Mouse (Mus musculus): Measurements from ENCODE around the gene Mllt6. TPM values are rescaled to one million over a fixed set of nuclear protein-coding genes. Genes with fewer than 3 reads are reported as not detected.
A peak's percentile ranks its signal among the peaks of the same experiment; 100 is the strongest.
"Not testable (repeated sequence)": the region's sequence is repeated elsewhere in the genome, so short reads cannot be mapped to it uniquely, and the experiment has no call there.

The Mllt6 gene
- total RNA-seq, 1 experiment: 113 TPM

GRCm38 (mm10) chr11:97629576-97629975 is 33.6 kb upstream of the Mllt6 start, which contains the start of gene Epop:
Gene Epop, minus strand, starts transcription at chr11:97629702.
- H3K9me3 ChIP-seq (ENCODE audit: control insufficient read depth, insufficient read depth, low read depth, low read length): no peaks in the 10 kb centered on the region
- no peak for DNase-seq (ENCODE audit: low read depth, low spot score)
- in situ Hi-C loops (cut with MboI; ENCODE audit: low sequenced_read_pairs in 2 of 2, unreplicated experiment in 2 of 2): no loop called here
- H3K27ac ChIP-seq (ENCODE audit: insufficient read depth, low read depth, low read length, poor library complexity, severe bottlenecking): peak within 1 kb of the TSS; percentile 75; the same call in 1 of the 2 replicates
- TF ChIP-seq ZC3H11A (IDR thresholded peaks at IDR 0.05; ENCODE audit: borderline replicate concordance, low read depth, low read length) (no peak), CHD2 (IDR thresholded peaks at IDR 0.05; ENCODE audit: low read depth, low read length) (no peak), HCFC1 (IDR thresholded peaks at IDR 0.05; ENCODE audit: borderline replicate concordance, insufficient read depth, low read length) (no peak; the same call in 1 of the 2 replicates), MAFK (IDR thresholded peaks at IDR 0.05; ENCODE audit: insufficient read depth, low read depth, low read length) (no peak), ZNF384 (IDR thresholded peaks at IDR 0.05; ENCODE audit: low read depth, low read length) (no peak)
- peak within 1 kb of the TSS; percentile 96 for H3K9ac ChIP-seq (ENCODE audit: insufficient read depth, low read depth, low read length, poor library complexity, severe bottlenecking)
- peak within 1 kb of the TSS; percentile 77 to 89 for H3K4me3 ChIP-seq (ENCODE audit: insufficient read depth in 1 of 2, low read depth in 1 of 2, low read length in 2 of 2, poor library complexity in 1 of 2, severe bottlenecking in 1 of 2)
- peaks cover 10% of the 10 kb centered on the region for H3K36me3 ChIP-seq (ENCODE audit: control insufficient read depth, insufficient read depth, low read length, poor library complexity, severe bottlenecking)
- peaks cover 4 to 17% of the 10 kb centered on the region in 2 experiments; a peak in 2 of 4 replicates for H3K4me1 ChIP-seq (ENCODE audit: control insufficient read depth in 2 of 2, insufficient read depth in 2 of 2, low read length in 2 of 2, poor library complexity in 1 of 2)

DNA sequence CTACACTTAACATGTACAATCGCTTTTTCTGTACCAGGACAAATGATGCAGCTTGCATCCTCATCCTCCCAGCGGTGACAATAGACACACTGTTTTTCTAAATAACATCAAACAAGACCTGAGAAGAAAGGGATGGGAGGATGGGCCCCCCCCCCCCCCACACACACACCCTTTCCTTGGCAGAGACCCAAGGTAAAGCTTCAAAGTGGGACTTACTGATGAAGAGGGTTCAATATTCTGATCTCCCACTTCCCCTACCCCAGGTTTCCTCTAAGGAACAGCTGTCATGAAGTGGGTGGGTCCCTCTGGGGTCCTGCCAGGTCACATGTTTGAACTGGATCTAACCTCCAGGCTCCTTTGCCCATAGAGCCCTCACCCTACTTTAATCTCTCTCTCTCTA is 32.2 kb upstream of the Mllt6 start:
- peaks cover 10% of the 10 kb centered on the region for H3K36me3 ChIP-seq (ENCODE audit: control insufficient read depth, insufficient read depth, low read length, poor library complexity, severe bottlenecking)
- H3K9me3 ChIP-seq (ENCODE audit: control insufficient read depth, insufficient read depth, low read depth, low read length): no peaks in the 10 kb centered on the region
- no peak for DNase-seq (ENCODE audit: low read depth, low spot score)
- H3K9ac ChIP-seq (ENCODE audit: insufficient read depth, low read depth, low read length, poor library complexity, severe bottlenecking): peak overlapping the region; percentile 87; the same call in 1 of the 2 replicates
- in situ Hi-C loops (cut with MboI; ENCODE audit: low sequenced_read_pairs in 2 of 2, unreplicated experiment in 2 of 2): loop anchor here in 1 of 2 experiments (10.0 kb wide), 1 partner anchor 64 kb away; no protein-coding TSS in a partner anchor
- no peak overlapping the region for H3K4me3 ChIP-seq (ENCODE audit: insufficient read depth in 1 of 2, low read depth in 1 of 2, low read length in 2 of 2, poor library complexity in 1 of 2, severe bottlenecking in 1 of 2)
- no peak overlapping the region for H3K27ac ChIP-seq (ENCODE audit: insufficient read depth, low read depth, low read length, poor library complexity, severe bottlenecking)
- TF ChIP-seq CHD2 (IDR thresholded peaks at IDR 0.05; ENCODE audit: low read depth, low read length) (no peak), MAFK (IDR thresholded peaks at IDR 0.05; ENCODE audit: insufficient read depth, low read depth, low read length) (no peak)
- peaks cover 4 to 10% of the 10 kb centered on the region in 2 experiments; a peak in 2 of 4 replicates for H3K4me1 ChIP-seq (ENCODE audit: control insufficient read depth in 2 of 2, insufficient read depth in 2 of 2, low read length in 2 of 2, poor library complexity in 1 of 2)

- Histone ChIP-seq H3K9ac (ENCODE audit: insufficient read depth, low read depth, low read length, poor library complexity, severe bottlenecking) (peak overlapping the region; percentile 31; the same call in 1 of the 2 replicates), H3K4me1 (ENCODE audit: control insufficient read depth in 2 of 2, insufficient read depth in 2 of 2, low read length in 2 of 2, poor library complexity in 1 of 2) (peaks cover 4 to 12% of the 10 kb centered on the region in 2 experiments; a peak in 2 of 4 replicates)
- in situ Hi-C loops (cut with MboI; ENCODE audit: low sequenced_read_pairs in 2 of 2, unreplicated experiment in 2 of 2): loop anchor here in 1 of 2 experiments (10.0 kb wide), 1 partner anchor 63 kb away; no protein-coding TSS in a partner anchor
Measured at GRCm38 (mm10) chr11:97631500-97631899, 31.7 kb upstream of the Mllt6 start.

GRCm38 (mm10) chr11:97631938-97632337 is 31.3 kb upstream of the Mllt6 start:
- in situ Hi-C loops (cut with MboI; ENCODE audit: low sequenced_read_pairs in 2 of 2, unreplicated experiment in 2 of 2): loop anchor here in 1 of 2 experiments (10.0 kb wide), 1 partner anchor 63 kb away; no protein-coding TSS in a partner anchor
- Histone ChIP-seq H3K4me1 (ENCODE audit: control insufficient read depth in 2 of 2, insufficient read depth in 2 of 2, low read length in 2 of 2, poor library complexity in 1 of 2) (peaks cover 4 to 12% of the 10 kb centered on the region in 2 experiments; a peak in 2 of 4 replicates), H3K36me3 (ENCODE audit: control insufficient read depth, insufficient read depth, low read length, poor library complexity, severe bottlenecking) (peaks cover 10% of the 10 kb centered on the region), H3K9me3 (ENCODE audit: control insufficient read depth, insufficient read depth, low read depth, low read length) (no peaks in the 10 kb centered on the region), H3K9ac (ENCODE audit: insufficient read depth, low read depth, low read length, poor library complexity, severe bottlenecking) (0 out of 2 replicates have a peak overlapping the region, but pooled peaks have one; percentile 31), H3K4me3 (ENCODE audit: insufficient read depth in 1 of 2, low read depth in 1 of 2, low read length in 2 of 2, poor library complexity in 1 of 2, severe bottlenecking in 1 of 2) (no peak overlapping the region), H3K27ac (ENCODE audit: insufficient read depth, low read depth, low read length, poor library complexity, severe bottlenecking) (no peak overlapping the region)
- peak; percentile 86 for DNase-seq (ENCODE audit: low read depth, low spot score)
- no peak for TF ChIP-seq CHD2 (IDR thresholded peaks at IDR 0.05; ENCODE audit: low read depth, low read length)
- TF ChIP-seq HCFC1 (IDR thresholded peaks at IDR 0.05; ENCODE audit: borderline replicate concordance, insufficient read depth, low read length): peak; percentile 38; the same call in 1 of the 2 replicates

More at GRCm38 (mm10) chr11:97631500-97631899, 31.7 kb upstream of the Mllt6 start:
- no peaks in the 10 kb centered on the region for H3K9me3 ChIP-seq (ENCODE audit: control insufficient read depth, insufficient read depth, low read depth, low read length)
- H3K36me3 ChIP-seq (ENCODE audit: control insufficient read depth, insufficient read depth, low read length, poor library complexity, severe bottlenecking): peaks cover 10% of the 10 kb centered on the region
- no peak for DNase-seq (ENCODE audit: low read depth, low spot score)
- H3K4me3 ChIP-seq (ENCODE audit: insufficient read depth in 1 of 2, low read depth in 1 of 2, low read length in 2 of 2, poor library complexity in 1 of 2, severe bottlenecking in 1 of 2): no peak overlapping the region
- TF ChIP-seq ZNF384 (IDR thresholded peaks at IDR 0.05; ENCODE audit: low read depth, low read length) (no peak), MAFK (IDR thresholded peaks at IDR 0.05; ENCODE audit: insufficient read depth, low read depth, low read length) (no peak), CHD2 (IDR thresholded peaks at IDR 0.05; ENCODE audit: low read depth, low read length) (no peak), ZC3H11A (IDR thresholded peaks at IDR 0.05; ENCODE audit: borderline replicate concordance, low read depth, low read length) (no peak)
- no peak overlapping the region for H3K27ac ChIP-seq (ENCODE audit: insufficient read depth, low read depth, low read length, poor library complexity, severe bottlenecking)

GRCm38 (mm10) chr11:97632440-97632839 is 30.8 kb upstream of the Mllt6 start:
- H3K4me1 ChIP-seq (ENCODE audit: control insufficient read depth in 2 of 2, insufficient read depth in 2 of 2, low read length in 2 of 2, poor library complexity in 1 of 2): peaks cover 4 to 12% of the 10 kb centered on the region in 2 experiments; a peak in 2 of 4 replicates
- not testable (repeated sequence) for H3K27ac ChIP-seq (ENCODE audit: insufficient read depth, low read depth, low read length, poor library complexity, severe bottlenecking); H3K36me3 ChIP-seq (ENCODE audit: control insufficient read depth, insufficient read depth, low read length, poor library complexity, severe bottlenecking); H3K4me3 ChIP-seq (ENCODE audit: insufficient read depth in 1 of 2, low read depth in 1 of 2, low read length in 2 of 2, poor library complexity in 1 of 2, severe bottlenecking in 1 of 2); H3K9me3 ChIP-seq (ENCODE audit: control insufficient read depth, insufficient read depth, low read depth, low read length); H3K9ac ChIP-seq (ENCODE audit: insufficient read depth, low read depth, low read length, poor library complexity, severe bottlenecking); DNase-seq (ENCODE audit: low read depth, low spot score)
- in situ Hi-C loops (cut with MboI; ENCODE audit: low sequenced_read_pairs in 2 of 2, unreplicated experiment in 2 of 2): loop anchor here in 1 of 2 experiments (10.0 kb wide), 1 partner anchor 62 kb away; no protein-coding TSS in a partner anchor

Data from ES-E14 (cell line).